ENCODE assay signal across 8 mouse cellular contexts in the genomic region with DNA sequence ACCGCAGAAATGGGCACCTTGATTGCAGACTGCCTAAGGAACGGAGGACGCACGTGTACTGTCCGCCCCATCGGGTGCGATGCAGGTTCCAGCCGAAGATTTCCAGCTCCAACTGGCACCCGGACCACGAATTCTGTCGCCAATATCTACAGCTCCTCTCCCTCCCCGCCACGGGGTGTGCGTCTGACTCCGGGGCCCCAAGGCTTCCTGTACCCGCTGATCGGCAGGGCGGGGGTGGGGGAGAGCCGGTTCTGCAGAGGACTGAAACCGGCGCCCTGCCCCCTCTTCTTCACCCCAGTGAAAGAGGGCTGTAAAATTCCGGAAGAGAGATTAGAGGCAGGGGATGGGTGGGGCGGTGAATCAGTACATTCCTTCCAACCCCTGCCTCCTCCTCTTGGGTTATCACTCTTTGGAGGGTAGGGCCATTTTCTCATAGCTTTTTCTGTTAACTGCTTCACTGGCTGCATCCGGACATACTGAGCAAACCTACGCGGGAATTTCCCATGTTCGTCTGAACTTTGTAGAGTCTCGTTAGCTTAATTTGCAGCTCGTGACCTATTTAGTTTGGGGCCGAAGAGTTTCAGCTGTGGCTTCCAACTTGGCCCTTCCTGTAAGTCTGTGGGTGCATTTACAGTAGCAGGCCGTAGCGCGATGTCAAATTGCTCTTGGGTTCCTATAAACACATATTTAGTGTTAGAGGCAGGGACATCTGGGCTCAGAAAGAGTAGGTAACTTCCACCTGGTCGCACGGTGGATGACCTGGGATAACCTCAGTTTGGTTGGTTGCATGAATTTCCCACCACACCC. TPM values are rescaled to one million over a fixed set of nuclear protein-coding genes. Genes with fewer than 3 reads are reported as not detected.
DNase-seq lines count a peak whose midpoint lies in the region; ATAC-seq and TF ChIP-seq lines count a peak whose summit lies in the region.

A gene (plus strand): TSS at position 422 of the 807 bp plus-strand sequence.

- H3K9me3 ChIP-seq in E14TG2a.4 (ENCODE audit: low read length) = peaks cover 9% of the 10 kb centered on the region
- H3K9me3 ChIP-seq in hindbrain, embryonic 14.5 days (ENCODE audit: control insufficient read depth, low read length) = no peaks in the 10 kb centered on the region

- no peaks in the 10 kb centered on the region for H3K36me3 ChIP-seq in E14TG2a.4 (ENCODE audit: insufficient read depth, low read length)
- no peaks in the 10 kb centered on the region for H3K36me3 ChIP-seq in hindbrain, embryonic 14.5 days (replicated peaks; ENCODE audit: control insufficient read depth, insufficient read depth)

- ATAC-seq in hindbrain, embryonic 14.5 days (ENCODE audit: low FRiP score) = no peak

- H3K27me3 ChIP-seq in E14TG2a.4 (ENCODE audit: insufficient read depth, low read length) = no peaks in the 10 kb centered on the region; the same call in 1 of the 2 replicates
- H3K27me3 ChIP-seq in hindbrain, embryonic 14.5 days (ENCODE audit: control insufficient read depth, insufficient read depth, low read length) = peaks cover 9% of the 10 kb centered on the region

- peak within 1 kb of the TSS; percentile 42 for H3K9ac ChIP-seq in hindbrain, embryonic 14.5 days

- peak within 1 kb of the TSS; percentile 78 for H3K4me3 ChIP-seq in E14TG2a.4 (replicated peaks; ENCODE audit: low read length)
- peak within 1 kb of the TSS; percentile 76 for H3K4me3 ChIP-seq in bone marrow, adult 2 months (replicated peaks; ENCODE audit: control insufficient read depth, low read depth, low read length)
- peak within 1 kb of the TSS; percentile 72 for H3K4me3 ChIP-seq in gastrocnemius, adult 2 months
- peak within 1 kb of the TSS; percentile 28 for H3K4me3 ChIP-seq in hindbrain, embryonic 14.5 days (replicated peaks; ENCODE audit: low read length)

- intact Hi-C loops in gastrocnemius, adult 2 months (cut with DNase I) = no loop called here

- peak; percentile 64 for DNase-seq in gastrocnemius, adult 2 months
- no peak for DNase-seq in hindbrain, embryonic 14.5 days (ENCODE audit: low spot score)
- peak; percentile 28 to 34 for DNase-seq in layer of hippocampus, postnatal 36 days
- DNase-seq in lung, postnatal 36 days = peak; percentile 88
- peak; percentile 57 for DNase-seq in skeletal muscle tissue, adult 2 months (ENCODE audit: low read depth, low spot score)
- peak; percentile 83 for DNase-seq in yolk sac, embryonic 10.5 days (ENCODE audit: low spot score)

- H3K4me1 ChIP-seq in E14TG2a.4 (replicated peaks; ENCODE audit: low read depth, low read length) = peaks cover 42% of the 10 kb centered on the region
- no peaks in the 10 kb centered on the region; the same call in 1 of the 2 replicates for H3K4me1 ChIP-seq in bone marrow, adult 2 months (ENCODE audit: control insufficient read depth, insufficient read depth, low read length)
- 0 out of 2 replicates have a peak, but pooled peaks cover 5% of the 10 kb centered on the region for H3K4me1 ChIP-seq in hindbrain, embryonic 14.5 days (replicated peaks; ENCODE audit: control insufficient read depth, insufficient read depth, low read length)

- TF ChIP-seq CTCF in E14TG2a.4 (conservative IDR thresholded peaks at IDR 0.05; ENCODE audit: low read length) = no peak
- no peak for TF ChIP-seq CTCF in bone marrow, adult 2 months (IDR thresholded peaks at IDR 0.05; ENCODE audit: control insufficient read depth, insufficient read depth, low read length)
- TF ChIP-seq CTCF in gastrocnemius, adult 2 months (IDR thresholded peaks at IDR 0.05) = no peak

- TF ChIP-seq POLR2A in bone marrow, adult 2 months (IDR thresholded peaks at IDR 0.05; ENCODE audit: borderline replicate concordance, control insufficient read depth, low read depth, low read length) = peak; percentile 72; the same call in 1 of the 2 replicates

- WGBS in bone marrow, adult 2 months = under 1% methylated on average over 35 of the region's 35 CpGs
- whole genome bisulfite sequencing in hindbrain, embryonic 14.5 days = 21% methylated on average over 35 of the region's 35 CpGs

- peak within 1 kb of the TSS; percentile 90 for H3K27ac ChIP-seq in bone marrow, adult 2 months (ENCODE audit: control insufficient read depth, insufficient read depth, low read depth, low read length, poor library complexity)
- H3K27ac ChIP-seq in gastrocnemius, adult 2 months = peak within 1 kb of the TSS; percentile 82
- no peak within 1 kb of the TSS for H3K27ac ChIP-seq in hindbrain, embryonic 14.5 days

- H3K4me2 ChIP-seq in hindbrain, embryonic 14.5 days (replicated peaks) = peak within 1 kb of the TSS; percentile 55

RNA-seq across cellular contexts. Expression of the gene that starts here (rescaled TPM):
- polyA plus RNA-seq in bone marrow, adult 2 months (2011; ENCODE audit: insufficient read depth, insufficient read length, low replicate concordance, missing spikeins) = 70.4 and 92.1 TPM in 2 replicates
- 100 to 1,000 TPM; 569 to 658 TPM for total RNA-seq in gastrocnemius, adult 2 months (2021)
- polyA plus RNA-seq in hindbrain, embryonic 14.5 days (2014; fragmentation: Nextera tagmentation; extraction: Ambion mirVana) = 199 and 211 TPM in 2 replicates
- total RNA-seq in layer of hippocampus, postnatal 36 days (2021) = 100 to 1,000 TPM; 139 to 141 TPM

Comparison
In these comparisons a context has a peak if more than half of its experiments do, and no peak if none do; other contexts are left out.
1. RNA of the gene that starts here (total RNA-seq): 569 to 658 TPM in gastrocnemius, adult 2 months; 139 to 141 TPM in layer of hippocampus, postnatal 36 days; every median in the first group is over 4 times any median in the second.
2. H3K4me3 ChIP-seq: peak in every context shown above with its lines; median percentile 78 in E14TG2a.4; 76 in bone marrow, adult 2 months; 72 in gastrocnemius, adult 2 months; 28 in hindbrain, embryonic 14.5 days.